Mouse (Mus musculus): Measurements from ENCODE around the gene Slc5a5. TPM values are rescaled to one million over a fixed set of nuclear protein-coding genes. Genes with fewer than 3 reads are reported as not detected.

Gene Slc5a5
- polyA plus RNA-seq, 1 experiment from 2014 or later: not detected

DNA sequence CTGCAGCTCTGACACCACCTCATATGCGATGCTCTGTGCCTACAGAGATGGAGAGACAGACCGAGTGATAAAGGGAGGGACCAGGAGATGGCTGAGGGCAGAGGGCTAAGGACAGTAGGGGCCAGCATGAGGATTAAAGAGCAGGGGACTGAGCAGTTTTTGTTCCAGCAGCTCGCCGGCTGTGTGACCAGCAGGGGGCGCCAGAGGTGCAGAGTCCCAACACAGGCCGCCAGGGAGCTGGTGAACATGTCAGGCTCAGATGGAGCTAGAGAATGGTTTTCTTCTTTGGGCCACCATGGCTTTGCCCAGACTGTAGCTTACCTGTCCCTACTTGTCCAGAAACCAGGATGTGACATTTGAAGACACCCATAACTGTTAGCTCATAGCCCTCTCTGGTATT lies 48.0 kb downstream of the Slc5a5 start:
- no peaks in the 10 kb centered on the region for H3K79me2 ChIP-seq (ENCODE audit: inconsistent target)
- H3K36me3 ChIP-seq (ENCODE audit: inconsistent target): no peaks in the 10 kb centered on the region
- 8% methylated on average over 6 of the region's 6 CpGs for WGBS (ENCODE audit: missing documents)
- no peak overlapping the region for H3K4me3 ChIP-seq (ENCODE audit: inconsistent target)
- H3K27ac ChIP-seq: no peak overlapping the region

DNA sequence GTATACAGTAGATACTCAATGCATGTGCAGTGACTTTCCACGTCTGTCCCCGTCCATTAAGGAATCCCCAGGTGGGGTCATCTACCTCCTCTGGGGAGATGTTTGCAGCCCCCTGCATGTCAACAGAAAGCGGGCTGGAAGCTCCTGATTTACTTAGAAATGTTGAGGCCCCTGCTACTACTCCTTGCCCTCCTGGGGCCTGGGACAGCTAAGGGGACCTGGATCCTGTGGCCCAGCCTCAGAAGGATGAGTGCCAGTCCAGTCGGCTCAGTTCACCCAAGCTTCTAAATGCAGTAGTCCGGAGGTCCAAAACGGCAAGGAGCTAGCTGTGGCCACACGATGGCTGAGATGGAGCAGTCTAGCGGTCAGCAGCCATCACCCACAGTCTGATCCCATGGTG lies 48.6 kb downstream of the Slc5a5 start:
- WGBS (ENCODE audit: missing documents): 87% methylated on average over 6 of the region's 8 CpGs
- H3K79me2 ChIP-seq (ENCODE audit: inconsistent target): no peaks in the 10 kb centered on the region
- H3K36me3 ChIP-seq (ENCODE audit: inconsistent target): no peaks in the 10 kb centered on the region
- no peak overlapping the region for H3K27ac ChIP-seq
- no peak overlapping the region for H3K4me3 ChIP-seq (ENCODE audit: inconsistent target)

DNA sequence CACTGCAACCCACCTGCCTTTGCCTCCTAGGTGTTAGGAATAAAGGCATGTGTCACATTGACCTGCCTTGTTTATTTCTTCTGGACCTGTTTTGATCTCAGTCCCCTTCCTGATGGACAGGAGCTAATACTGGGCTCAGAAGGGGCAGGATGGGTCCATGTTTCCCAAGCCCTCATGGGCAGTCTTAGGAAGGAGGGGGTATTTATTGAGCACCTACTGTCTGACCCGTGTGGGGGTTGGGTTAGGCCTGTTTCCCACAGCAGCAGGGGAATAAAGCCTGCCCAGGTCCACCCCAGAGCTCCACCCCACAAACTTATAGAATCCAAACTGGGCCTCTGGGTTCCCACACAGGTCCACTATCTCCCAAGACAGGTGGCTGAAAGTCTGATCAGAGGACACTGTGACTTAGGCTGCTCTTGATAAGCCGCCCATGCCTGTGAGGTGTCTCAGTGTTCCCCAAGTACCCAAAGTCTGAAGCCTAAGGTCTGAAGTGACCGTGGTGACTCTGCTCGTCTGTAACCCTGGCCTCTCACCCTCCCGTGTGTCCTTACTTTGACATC lies 49.3 kb downstream of the Slc5a5 start:
- 92% methylated on average over 5 of the region's 5 CpGs for WGBS (ENCODE audit: missing documents)

DNA sequence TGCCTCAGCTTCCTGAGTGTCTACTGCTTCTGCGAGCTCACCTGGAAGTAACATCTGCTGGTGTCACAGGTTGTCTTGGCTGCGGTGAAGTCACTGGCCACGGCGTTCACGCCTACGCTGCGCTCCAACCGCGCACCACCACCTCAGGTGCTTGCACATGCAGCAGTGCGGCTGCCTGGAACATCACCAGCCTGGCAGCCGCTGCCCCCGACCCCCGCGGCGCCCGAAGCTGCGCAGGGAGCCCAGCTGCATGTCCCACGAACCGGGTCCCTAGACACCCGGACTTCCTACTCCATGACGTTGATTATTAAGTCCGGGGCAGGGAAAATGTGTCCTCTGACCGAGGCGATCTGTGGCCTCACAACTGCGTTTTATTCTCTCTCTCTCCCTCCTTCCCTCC lies 50.1 kb downstream of the Slc5a5 start:
- WGBS (ENCODE audit: missing documents): 93% methylated on average over 20 of the region's 25 CpGs
- Histone ChIP-seq H3K27ac (no peak overlapping the region), H3K36me3 (ENCODE audit: inconsistent target) (no peaks in the 10 kb centered on the region), H3K79me2 (ENCODE audit: inconsistent target) (peaks cover 12% of the 10 kb centered on the region), H3K4me3 (ENCODE audit: inconsistent target) (no peak overlapping the region)

More for the DNA sequence above, 49.3 kb downstream of the Slc5a5 start:
- H3K79me2 ChIP-seq (ENCODE audit: inconsistent target): peaks cover 5% of the 10 kb centered on the region
- no peaks in the 10 kb centered on the region for H3K36me3 ChIP-seq (ENCODE audit: inconsistent target)
- no peak overlapping the region for H3K4me3 ChIP-seq (ENCODE audit: inconsistent target)
- H3K27ac ChIP-seq: no peak overlapping the region

DNA sequence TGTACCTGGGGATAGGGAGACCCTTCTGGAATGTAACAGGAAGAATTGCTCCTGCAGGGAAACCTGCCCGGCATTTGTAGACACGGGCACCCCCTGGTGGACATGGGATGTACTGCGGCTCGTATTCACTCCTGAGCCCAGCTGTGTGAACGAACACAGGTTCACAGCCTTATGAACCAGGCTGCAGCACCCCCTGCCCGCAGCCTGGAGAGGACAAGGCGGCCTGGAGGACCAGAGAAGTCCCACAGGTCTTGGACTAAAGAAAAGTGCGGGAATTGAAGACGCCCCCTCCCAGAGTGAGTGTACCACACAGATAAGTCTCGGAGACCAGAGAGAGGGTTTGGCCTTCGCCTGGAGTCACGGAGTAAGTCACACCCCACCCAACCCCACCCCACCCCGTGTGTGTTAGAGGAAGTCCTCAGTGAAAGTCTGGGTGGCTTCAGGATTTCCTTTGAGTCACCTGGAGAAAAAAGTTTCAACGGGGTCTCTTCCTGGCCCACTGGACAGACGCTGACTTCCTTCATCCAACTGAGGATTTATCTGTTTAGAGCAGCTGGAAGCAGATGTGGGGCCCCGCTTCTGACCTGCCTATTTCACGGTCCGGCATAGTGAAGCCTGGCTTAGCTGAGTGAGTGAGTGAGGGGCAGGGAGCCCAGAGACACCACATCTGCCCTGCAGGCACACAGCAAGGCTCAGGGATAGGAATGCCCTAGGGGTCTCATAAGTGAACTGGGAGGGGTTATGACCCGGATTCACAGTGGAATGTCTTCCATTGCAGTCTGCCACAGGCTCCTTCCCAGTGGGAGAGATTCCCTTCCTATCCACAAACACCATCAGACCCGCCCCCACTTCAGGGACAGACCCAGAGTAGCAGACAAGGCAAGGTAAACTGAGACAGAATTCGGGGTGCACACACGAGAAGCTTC lies 51.1 kb downstream of the Slc5a5 start:
- Histone ChIP-seq H3K27ac (peak overlapping the region; percentile 82; the same call in 1 of the 2 replicates), H3K36me3 (ENCODE audit: inconsistent target) (peaks cover 3% of the 10 kb centered on the region; the same call in 1 of the 2 replicates), H3K4me3 (ENCODE audit: inconsistent target) (no peak overlapping the region), H3K79me2 (ENCODE audit: inconsistent target) (peaks cover 12% of the 10 kb centered on the region)
- WGBS (ENCODE audit: missing documents): 30% methylated on average over 22 of the region's 22 CpGs

DNA sequence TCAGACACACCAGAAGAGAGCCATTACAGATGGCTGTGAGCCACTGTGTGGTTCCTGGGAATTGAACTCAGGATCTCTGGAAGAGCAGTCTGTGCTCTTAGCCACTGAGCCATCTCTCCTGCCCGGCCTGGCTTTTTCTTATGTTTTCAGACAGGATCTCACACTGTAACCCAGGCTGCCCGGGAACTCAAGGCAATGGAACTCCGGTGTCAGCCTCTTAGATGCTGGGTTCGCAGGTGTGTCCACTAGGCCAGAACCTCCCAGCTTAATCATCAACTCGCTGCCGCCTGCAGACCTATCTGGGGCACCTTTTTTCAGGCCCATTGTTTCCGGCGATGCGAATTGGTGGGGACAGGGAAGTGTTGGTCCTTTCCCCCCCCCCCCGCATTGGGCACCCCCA lies 52.0 kb downstream of the Slc5a5 start:
- peak overlapping the region; percentile 82 for H3K27ac ChIP-seq
- peaks cover 12% of the 10 kb centered on the region for H3K79me2 ChIP-seq (ENCODE audit: inconsistent target)
- H3K36me3 ChIP-seq (ENCODE audit: inconsistent target): peaks cover 11% of the 10 kb centered on the region; the same call in 1 of the 2 replicates
- 91% methylated on average over 9 of the region's 10 CpGs for WGBS (ENCODE audit: missing documents)
- no peak overlapping the region for H3K4me3 ChIP-seq (ENCODE audit: inconsistent target)

DNA sequence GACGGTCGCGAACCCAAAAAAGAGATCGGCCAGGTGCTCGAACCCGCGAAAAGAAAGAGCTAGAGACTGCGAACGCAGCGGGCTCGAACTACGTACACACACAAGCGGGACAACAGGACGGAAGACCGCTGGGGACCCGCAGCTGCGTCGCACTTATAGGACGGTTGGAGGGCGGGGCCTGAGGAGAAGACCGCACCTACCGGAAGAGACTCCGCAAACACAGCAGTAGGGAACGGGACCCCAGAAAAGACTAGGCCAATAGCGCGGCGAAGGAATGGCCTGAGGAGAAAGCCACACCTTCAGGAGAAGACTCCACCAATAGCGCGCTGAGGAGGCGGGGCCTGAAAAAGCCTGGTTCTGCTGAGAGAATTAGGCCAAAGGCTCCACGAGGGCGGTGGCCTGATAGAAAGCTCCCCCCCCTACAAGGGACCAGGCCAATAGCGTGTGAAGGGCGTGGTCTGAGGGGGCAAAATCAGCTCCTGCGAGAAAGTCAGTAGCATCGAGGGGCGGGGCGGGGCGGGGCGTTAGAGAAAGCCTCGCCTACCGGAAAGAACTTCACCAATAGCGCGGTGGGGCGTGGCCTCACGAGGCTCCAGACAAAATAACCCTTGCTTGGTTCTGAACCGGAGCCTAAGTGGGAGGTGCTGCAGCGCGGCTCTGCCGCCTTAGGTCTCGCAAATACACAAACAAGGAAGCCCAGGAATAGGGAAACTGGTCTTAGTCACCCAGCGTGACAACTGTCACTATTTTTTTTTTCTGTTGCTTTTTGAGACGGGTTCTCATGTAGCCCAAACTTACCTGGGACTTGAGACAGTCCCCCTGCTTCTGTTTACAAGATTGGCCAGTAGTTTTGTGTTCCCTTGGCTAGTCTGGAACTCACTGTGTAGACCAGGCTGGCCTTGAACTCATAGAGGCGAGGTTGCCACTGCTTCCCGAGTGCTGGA lies 52.9 kb downstream of the Slc5a5 start, which contains the start of gene Arrdc2:
Gene Arrdc2, minus strand, starts transcription at position 313 of the 944 bp plus-strand sequence.
- H3K79me2 ChIP-seq (ENCODE audit: inconsistent target): peaks cover 12% of the 10 kb centered on the region
- H3K36me3 ChIP-seq (ENCODE audit: inconsistent target): peaks cover 18% of the 10 kb centered on the region; the same call in 1 of the 2 replicates
- WGBS (ENCODE audit: missing documents): 2% methylated on average over 53 of the region's 55 CpGs

DNA sequence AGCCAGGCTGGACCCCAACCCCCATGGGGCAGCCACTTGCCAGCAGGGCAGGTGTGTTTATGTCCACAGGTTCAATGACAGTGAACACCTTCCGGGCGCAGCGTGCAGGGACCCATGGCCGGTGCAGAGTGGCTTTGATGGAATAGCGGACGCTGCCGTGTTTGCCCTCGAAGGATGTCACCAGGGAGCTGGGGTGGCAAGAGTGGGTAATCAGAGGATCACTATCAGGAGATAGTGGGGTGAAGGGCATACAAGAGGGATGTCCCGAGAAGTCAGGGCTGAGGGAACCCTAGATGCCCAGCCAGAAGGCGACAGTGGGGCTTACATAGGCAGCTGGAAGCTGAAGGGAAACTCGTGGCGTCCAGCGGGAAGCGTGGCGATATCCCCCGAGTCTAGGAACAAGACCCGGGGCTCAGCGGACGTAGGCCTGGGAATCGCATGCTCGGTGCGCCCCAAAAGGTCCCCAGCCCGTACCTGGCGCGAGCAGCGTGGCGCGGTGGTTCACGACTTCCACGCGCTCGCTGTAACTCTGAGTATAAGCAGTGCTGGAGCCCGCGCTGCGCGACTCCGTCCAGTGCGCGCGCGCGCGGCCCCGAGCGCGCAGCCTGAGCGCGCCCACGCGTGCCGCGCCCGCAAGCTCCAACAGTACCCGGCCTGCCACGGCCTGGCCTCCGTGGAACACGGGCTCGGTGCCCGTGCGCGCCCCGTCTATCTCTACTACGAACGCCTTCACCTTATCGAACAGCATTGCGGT lies 53.7 kb downstream of the Slc5a5 start:
- H3K4me3 ChIP-seq (ENCODE audit: inconsistent target): peak overlapping the region; percentile 73
- peak overlapping the region; percentile 82 for H3K27ac ChIP-seq
- peaks cover 12% of the 10 kb centered on the region for H3K79me2 ChIP-seq (ENCODE audit: inconsistent target)
- 4% methylated on average over 63 of the region's 66 CpGs for WGBS (ENCODE audit: missing documents)
- H3K36me3 ChIP-seq (ENCODE audit: inconsistent target): peaks cover 18% of the 10 kb centered on the region; the same call in 1 of the 2 replicates

More for the DNA sequence above, 52.9 kb downstream of the Slc5a5 start, which contains the start of gene Arrdc2:
- Histone ChIP-seq H3K4me3 (ENCODE audit: inconsistent target) (peak within 1 kb of the TSS; percentile 73), H3K27ac (peak within 1 kb of the TSS; percentile 82)

DNA sequence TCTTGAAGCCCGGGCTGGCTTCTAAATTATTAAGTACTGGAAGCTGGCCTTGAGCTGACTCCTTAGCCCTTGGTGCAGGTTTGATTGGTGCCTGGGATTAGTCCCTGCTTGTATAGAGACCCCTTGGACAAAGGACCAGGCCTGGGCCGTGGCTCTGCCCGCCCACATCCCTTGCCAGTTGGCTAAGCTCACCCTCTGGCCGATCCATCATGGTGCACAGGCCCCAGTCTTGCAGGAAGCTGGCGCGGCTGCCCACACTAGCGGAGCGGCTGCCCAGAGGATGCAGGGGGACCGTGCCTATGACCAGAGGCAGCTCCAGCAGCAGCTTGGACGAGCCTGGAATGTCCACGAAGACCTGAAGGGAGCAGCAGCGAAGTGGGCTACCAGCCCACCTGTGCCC lies 55.9 kb downstream of the Slc5a5 start:
- no peak overlapping the region for H3K4me3 ChIP-seq (ENCODE audit: inconsistent target)
- peaks cover 18% of the 10 kb centered on the region; the same call in 1 of the 2 replicates for H3K36me3 ChIP-seq (ENCODE audit: inconsistent target)
- peaks cover 12% of the 10 kb centered on the region for H3K79me2 ChIP-seq (ENCODE audit: inconsistent target)
- no peak overlapping the region for H3K27ac ChIP-seq
- WGBS (ENCODE audit: missing documents): 92% methylated on average over 11 of the region's 12 CpGs

DNA sequence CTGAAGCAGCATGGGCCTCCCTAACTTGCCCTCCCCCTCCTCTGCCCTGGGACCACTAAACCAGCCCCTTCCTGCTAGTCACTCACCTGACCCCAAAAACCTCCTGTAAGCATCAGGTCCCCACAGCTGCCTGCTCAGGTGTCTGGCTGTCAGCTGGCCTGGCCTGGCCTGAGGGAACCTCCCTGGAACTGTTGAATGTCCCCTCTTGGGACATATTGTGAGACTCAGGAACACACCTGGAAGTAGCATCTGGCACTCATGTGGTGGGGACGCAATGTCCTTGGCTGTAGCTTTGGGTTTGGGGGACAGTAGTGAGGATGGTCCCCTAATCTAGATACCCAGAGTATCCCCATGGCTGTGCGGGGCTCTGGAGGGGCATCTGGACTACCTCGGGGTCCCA lies 58.5 kb downstream of the Slc5a5 start:
- 90% methylated on average over 3 of the region's 3 CpGs for WGBS (ENCODE audit: missing documents)
- Histone ChIP-seq H3K4me3 (ENCODE audit: inconsistent target) (no peak overlapping the region), H3K79me2 (ENCODE audit: inconsistent target) (peaks cover 12% of the 10 kb centered on the region), H3K27ac (peak overlapping the region; percentile 94), H3K36me3 (ENCODE audit: inconsistent target) (peaks cover 18% of the 10 kb centered on the region; the same call in 1 of the 2 replicates)

DNA sequence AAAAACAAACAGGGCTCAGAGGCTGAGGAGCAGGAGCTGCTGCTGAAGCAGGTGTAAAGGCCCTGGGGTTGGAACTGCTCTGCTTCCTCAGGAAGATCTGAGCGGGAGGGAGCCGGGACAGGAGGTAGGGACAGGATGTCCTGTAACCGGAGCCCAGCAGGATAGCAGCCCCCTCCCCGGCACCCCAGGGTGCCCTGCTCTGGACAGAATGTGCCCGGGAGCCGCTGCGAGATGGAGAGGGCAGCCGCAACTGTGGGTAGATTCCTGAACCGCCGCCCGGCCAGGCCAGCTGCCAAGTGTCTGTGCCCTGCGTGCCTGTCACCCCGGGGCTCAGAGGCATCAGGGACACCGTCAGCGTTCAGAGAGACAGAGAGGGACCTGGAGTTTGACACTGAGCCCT lies 59.0 kb downstream of the Slc5a5 start:
- Histone ChIP-seq H3K36me3 (ENCODE audit: inconsistent target) (peaks cover 18% of the 10 kb centered on the region; the same call in 1 of the 2 replicates), H3K79me2 (ENCODE audit: inconsistent target) (peaks cover 9% of the 10 kb centered on the region), H3K4me3 (ENCODE audit: inconsistent target) (no peak overlapping the region; the same call in 1 of the 2 replicates), H3K27ac (peak overlapping the region; percentile 94)
- WGBS (ENCODE audit: missing documents): 49% methylated on average over 15 of the region's 15 CpGs

DNA sequence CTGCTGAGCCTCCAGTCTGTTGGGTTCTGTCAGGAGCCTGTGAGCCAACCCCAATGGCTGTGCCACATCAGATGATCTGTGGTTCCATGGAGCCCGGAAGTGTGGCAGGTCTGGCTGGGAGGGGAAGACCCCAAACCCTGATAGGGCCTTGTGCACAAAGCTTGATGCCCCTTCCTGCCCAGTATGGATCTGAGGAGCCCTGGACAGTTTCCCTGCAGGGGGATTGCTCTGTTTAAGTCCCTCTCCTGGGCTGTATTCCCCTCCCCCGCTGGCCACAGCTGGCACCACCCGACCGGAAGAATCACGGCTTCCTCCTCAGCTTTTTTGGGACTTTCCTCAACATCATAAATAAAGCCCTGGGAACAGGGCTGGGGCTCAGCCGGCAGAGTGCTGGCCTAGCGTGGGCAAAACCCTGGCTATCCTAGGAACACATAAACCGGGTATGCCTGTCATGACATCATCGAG lies 59.5 kb downstream of the Slc5a5 start:
- Histone ChIP-seq H3K4me3 (ENCODE audit: inconsistent target) (no peak overlapping the region; the same call in 1 of the 2 replicates), H3K79me2 (ENCODE audit: inconsistent target) (peaks cover 4% of the 10 kb centered on the region; the same call in 1 of the 2 replicates), H3K27ac (peak overlapping the region; percentile 94), H3K36me3 (ENCODE audit: inconsistent target) (peaks cover 18% of the 10 kb centered on the region; the same call in 1 of the 2 replicates)
- WGBS (ENCODE audit: missing documents): 16% methylated on average over 9 of the region's 9 CpGs

Data from macrophage (primary cell).